Mouse (Mus musculus) limb, embryonic 15.5 days (tissue): Measurements from ENCODE around the gene Tspan7. TPM values are rescaled to one million over a fixed set of nuclear protein-coding genes. Genes with fewer than 3 reads are reported as not detected.

Experiments used
- ATAC-seq: fragments of 200-750 bp; cut with Nextera tagmentation; 2 replicates; pipeline ENCODE4 v1.8.0; 2017; ENCODE audit warnings: low read depth, moderate TSS enrichment; ENCODE audit not compliant: insufficient number of reproducible peaks, low FRiP score, low TSS enrichment
- H3K27ac ChIP-seq: fragments of 300-500 bp; sonication (generic); 2 replicates; pipeline ENCODE4 v1.5.1; 2015; ENCODE audit warnings: moderate library complexity, mild to moderate bottlenecking, inconsistent platforms
- H3K27me3 ChIP-seq: fragments of 300-500 bp; sonication (generic); 2 replicates; pipeline ENCODE4 v1.6.1; 2015; ENCODE audit warnings: inconsistent platforms
- H3K36me3 ChIP-seq: fragments of 300-500 bp; sonication (generic); 2 replicates; pipeline ENCODE4 v1.6.1; 2015; ENCODE audit warnings: inconsistent platforms
- H3K4me1 ChIP-seq: fragments of 300-500 bp; sonication (generic); 2 replicates; pipeline ENCODE4 v1.6.1; 2015; ENCODE audit warnings: inconsistent platforms
- H3K4me2 ChIP-seq: fragments of 300-500 bp; sonication (generic); 2 replicates; pipeline ENCODE4 v1.6.1; 2015; ENCODE audit warnings: mild to moderate bottlenecking, inconsistent platforms
- H3K4me3 ChIP-seq: fragments of 300-500 bp; sonication (generic); 2 replicates; pipeline ENCODE4 v1.5.1; 2015; ENCODE audit warnings: mild to moderate bottlenecking, inconsistent platforms
- H3K9ac ChIP-seq: fragments of 300-500 bp; sonication (generic); 2 replicates; pipeline ENCODE4 v1.6.1; 2015; ENCODE audit warnings: inconsistent platforms
- H3K9me3 ChIP-seq: fragments of 300-500 bp; sonication (generic); 2 replicates; pipeline ENCODE4 v1.6.1; 2016; ENCODE audit warnings: inconsistent platforms
- WGBS: fragments of 180-500 bp; shearing (Covaris S2); methylation state at CpG from one replicate; pipeline ENCODE4 v1.1.7; 2015; 5-methylcytosine and 5-hydroxymethylcytosine counted together
- polyA plus RNA-seq: library from polyadenylated mRNA; unstranded; fragments of >200 nt; fragmentation: Nextera tagmentation; extraction: Ambion mirVana; gene quantifications from 2 replicates; pipeline ENCODE4 v1.2.1, GENCODE M21; 2015

Tspan7 gene
- 70.9 and 84.0 TPM in 2 replicates for polyA plus RNA-seq

DNA sequence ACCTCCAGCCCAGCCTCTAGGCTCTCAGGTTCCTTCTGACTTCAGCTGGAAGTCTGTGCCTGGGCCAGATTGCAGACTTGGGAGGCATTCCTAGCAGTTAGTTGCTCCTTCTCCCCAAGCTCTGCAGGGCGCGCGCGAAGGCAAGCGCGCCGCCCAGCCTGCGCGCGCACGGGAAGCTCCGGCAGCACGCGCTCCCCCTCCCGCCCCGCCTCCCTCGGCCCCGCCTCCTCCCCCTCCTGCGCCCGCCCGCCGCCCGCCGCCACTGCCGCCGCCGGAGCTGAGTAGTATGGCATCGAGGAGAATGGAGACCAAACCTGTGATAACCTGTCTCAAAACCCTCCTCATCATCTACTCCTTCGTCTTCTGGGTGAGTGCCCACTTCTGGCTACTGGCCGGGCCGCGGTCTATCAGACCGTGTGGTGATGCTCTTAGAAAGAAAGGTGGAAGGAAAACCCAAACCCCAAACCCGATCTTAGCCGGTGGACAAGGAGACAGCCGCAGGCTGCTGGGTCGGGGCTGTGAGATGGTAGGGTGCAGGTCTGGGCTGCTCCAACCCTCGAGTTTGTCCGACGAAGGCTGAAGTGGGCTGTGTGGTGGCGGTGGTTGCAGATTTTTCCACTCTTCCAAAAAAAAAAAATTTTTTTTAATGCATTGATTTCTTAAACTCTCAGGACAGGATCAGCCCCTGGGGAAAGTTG lies at the start of gene Tspan7:
Tspan7 (plus strand) TSS at position 287 of the 698 bp plus-strand sequence.
- Histone ChIP-seq H3K4me1 (no peaks in the 10 kb centered on the region), H3K9ac (peak within 1 kb of the TSS; percentile 28; the same call in 1 of the 2 replicates), H3K4me3 (peak within 1 kb of the TSS; percentile 50), H3K9me3 (no peaks in the 10 kb centered on the region), H3K27ac (no peak within 1 kb of the TSS; the same call in 1 of the 2 replicates), H3K36me3 (no peaks in the 10 kb centered on the region), H3K27me3 (no peaks in the 10 kb centered on the region), H3K4me2 (peak within 1 kb of the TSS; percentile 59)
- 0 out of 2 replicates have a peak, but pooled peaks have one; percentile 52 for ATAC-seq
- whole genome bisulfite sequencing, result 27% methylated on average over 32 of the region's 41 CpGs

DNA sequence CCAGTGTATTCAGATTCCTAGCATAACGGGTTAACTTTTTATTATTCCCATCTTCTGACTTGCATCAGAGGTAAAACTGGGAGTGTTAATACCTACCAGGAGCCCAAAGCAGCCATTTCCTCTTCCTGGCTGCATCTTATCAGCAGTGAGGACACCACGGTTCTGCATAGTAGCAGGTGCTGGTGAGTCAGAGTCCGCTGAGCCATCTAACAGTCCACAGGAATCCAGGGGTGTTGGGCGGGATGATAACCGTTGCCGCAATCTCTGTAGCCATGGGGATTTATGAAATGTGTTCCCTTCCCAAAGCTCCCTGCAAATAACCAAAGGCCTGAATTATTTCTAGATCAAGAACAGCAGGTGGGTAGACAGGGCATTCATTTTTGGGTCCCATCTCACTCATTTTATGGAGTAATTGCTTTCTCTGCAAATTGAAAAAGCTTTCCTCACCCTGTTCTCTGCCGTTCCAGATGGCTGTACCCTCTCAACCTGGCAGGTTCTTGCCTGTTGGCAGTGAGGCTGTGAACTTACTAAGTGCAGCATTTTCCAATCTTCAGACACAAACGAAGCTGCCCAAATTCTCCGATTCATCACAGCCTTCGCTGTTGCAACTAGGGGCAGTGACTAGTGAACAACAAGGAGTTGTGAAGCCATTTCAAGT lies 35.5 kb upstream of the Tspan7 start:
- H3K27ac ChIP-seq, result no peak overlapping the region
- no peak for ATAC-seq
- H3K36me3 ChIP-seq, result no peaks in the 10 kb centered on the region
- WGBS, result 81% methylated on average over 10 of the region's 10 CpGs
- no peak overlapping the region for H3K9ac ChIP-seq
- no peaks in the 10 kb centered on the region for H3K27me3 ChIP-seq
- H3K4me3 ChIP-seq, result no peak overlapping the region
- no peaks in the 10 kb centered on the region for H3K9me3 ChIP-seq
- H3K4me1 ChIP-seq, result no peaks in the 10 kb centered on the region
- no peak overlapping the region for H3K4me2 ChIP-seq

DNA sequence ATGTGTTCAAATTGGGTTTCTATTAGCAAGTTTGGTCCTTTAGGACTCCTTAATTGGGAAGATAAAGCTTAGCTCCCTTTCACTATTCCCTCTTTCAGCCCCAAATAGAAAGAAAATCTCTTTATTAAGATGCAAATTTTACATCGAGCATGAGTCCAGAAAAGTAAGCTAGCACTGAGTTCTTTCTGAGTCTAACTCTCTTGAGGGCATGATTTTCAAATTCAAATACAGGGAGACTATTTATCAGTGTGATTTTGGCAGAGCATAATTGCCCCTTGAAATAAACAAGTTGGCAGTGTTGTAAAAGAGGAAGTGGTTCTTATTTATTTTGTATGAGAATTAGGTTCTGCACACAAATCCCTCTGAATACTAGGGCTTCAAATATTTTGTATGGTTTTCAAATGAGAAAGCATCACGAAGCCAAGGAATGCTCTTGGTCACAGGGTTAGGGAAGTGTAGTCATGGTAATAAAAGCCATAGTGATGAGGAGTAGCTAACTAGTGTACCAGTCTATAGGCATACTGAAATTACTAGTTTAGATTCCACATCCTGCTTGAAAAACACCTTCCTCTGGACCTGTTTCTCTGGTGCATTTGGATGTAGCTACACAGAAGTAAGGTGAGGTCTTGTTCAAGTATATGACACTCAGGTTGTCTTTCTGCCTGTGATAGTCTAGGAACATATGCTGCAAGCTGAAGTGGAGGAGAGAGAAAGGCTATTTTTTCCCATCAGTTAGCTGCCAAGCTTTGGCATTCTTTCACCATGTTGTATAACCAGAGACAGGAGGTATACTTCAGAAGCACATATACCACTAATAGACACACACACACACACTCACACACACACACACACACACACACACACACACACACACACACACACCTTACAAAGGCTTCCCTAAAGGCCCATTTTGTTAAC lies 34.6 kb upstream of the Tspan7 start:
- no peaks in the 10 kb centered on the region for H3K9me3 ChIP-seq
- no peaks in the 10 kb centered on the region for H3K4me1 ChIP-seq
- H3K27ac ChIP-seq, result no peak overlapping the region
- no peak for ATAC-seq
- 56% methylated on average over 2 of the region's 2 CpGs for WGBS
- no peaks in the 10 kb centered on the region for H3K27me3 ChIP-seq
- no peak overlapping the region for H3K9ac ChIP-seq
- H3K4me2 ChIP-seq, result no peak overlapping the region
- H3K36me3 ChIP-seq, result no peaks in the 10 kb centered on the region
- H3K4me3 ChIP-seq, result no peak overlapping the region

DNA sequence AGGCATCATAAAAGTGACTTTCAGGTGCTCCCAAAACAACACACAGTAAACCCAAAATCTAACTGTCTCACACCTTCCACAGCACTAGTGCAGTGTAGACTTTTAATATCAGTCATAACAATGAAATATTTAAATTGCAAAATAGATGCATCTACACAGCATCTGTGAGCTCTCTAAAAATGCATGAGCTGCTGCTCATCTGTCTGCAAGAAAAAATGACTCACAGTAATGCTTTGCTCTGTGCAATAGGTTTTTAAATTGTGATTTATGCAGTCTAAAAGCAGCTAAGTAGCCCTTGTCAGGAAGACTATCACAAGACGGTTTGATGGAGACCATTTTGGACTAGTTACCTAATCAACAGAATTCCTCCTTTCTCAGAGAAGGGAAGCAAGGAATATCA lies 31.2 kb upstream of the Tspan7 start:
- no peak overlapping the region for H3K9ac ChIP-seq
- no peak overlapping the region for H3K4me3 ChIP-seq
- 42% methylated on average over 1 of the region's 1 CpGs for WGBS
- H3K36me3 ChIP-seq, result no peaks in the 10 kb centered on the region
- ATAC-seq, result no peak
- H3K27ac ChIP-seq, result no peak overlapping the region
- no peaks in the 10 kb centered on the region for H3K4me1 ChIP-seq
- no peaks in the 10 kb centered on the region for H3K9me3 ChIP-seq
- no peaks in the 10 kb centered on the region for H3K27me3 ChIP-seq
- H3K4me2 ChIP-seq, result no peak overlapping the region

DNA sequence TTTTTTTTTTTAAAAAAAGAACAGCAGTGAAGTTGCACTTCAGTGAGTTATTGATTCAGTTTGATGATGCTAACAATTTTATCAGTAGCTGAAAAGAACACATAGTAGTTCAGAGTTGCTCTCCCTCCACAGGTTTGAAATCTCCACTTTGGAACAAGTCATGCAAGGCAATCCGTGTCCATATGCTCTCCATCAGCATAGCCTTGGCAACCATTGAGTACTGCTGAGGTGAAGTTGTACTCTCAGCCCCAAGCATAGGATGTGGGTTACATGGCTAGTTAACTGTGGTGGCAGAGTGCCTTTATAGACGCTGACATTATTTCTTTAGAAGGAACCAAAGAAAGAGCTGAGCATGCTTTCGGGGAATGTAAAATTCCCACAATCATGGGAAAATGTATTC lies 27.7 kb upstream of the Tspan7 start:
- no peak overlapping the region for H3K4me3 ChIP-seq
- no peak overlapping the region for H3K27ac ChIP-seq
- H3K9ac ChIP-seq, result no peak overlapping the region
- no peaks in the 10 kb centered on the region for H3K9me3 ChIP-seq
- no peaks in the 10 kb centered on the region for H3K27me3 ChIP-seq
- 67% methylated on average over 3 of the region's 3 CpGs for WGBS
- no peak for ATAC-seq
- no peak overlapping the region for H3K4me2 ChIP-seq
- H3K4me1 ChIP-seq, result no peaks in the 10 kb centered on the region
- H3K36me3 ChIP-seq, result no peaks in the 10 kb centered on the region

DNA sequence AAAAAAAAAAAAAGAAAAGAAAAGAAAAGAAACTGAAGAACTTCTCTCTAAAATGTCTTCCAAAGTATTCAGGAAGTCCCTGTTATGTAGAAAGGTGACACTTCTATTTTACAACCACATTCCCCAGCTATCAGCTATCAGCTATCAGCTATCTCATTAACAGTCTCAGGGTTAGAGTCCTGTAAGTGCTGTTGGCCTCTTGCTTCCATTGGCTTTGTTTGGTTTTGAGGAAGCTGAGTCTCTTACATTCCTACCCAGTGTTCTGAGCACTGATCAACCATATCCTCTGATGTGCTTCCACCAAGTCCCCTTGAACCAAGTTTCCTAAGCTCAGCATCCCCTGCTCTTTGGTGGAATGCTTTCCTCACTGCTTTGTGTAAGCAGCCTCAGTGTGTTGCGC lies 7.9 kb upstream of the Tspan7 start:
- ATAC-seq, result no peak
- Histone ChIP-seq H3K4me2 (no peak overlapping the region), H3K9me3 (no peaks in the 10 kb centered on the region), H3K27me3 (no peaks in the 10 kb centered on the region), H3K4me1 (no peaks in the 10 kb centered on the region), H3K27ac (no peak overlapping the region), H3K9ac (no peak overlapping the region), H3K36me3 (no peaks in the 10 kb centered on the region), H3K4me3 (no peak overlapping the region)
- 94% methylated on average over 1 of the region's 1 CpGs for WGBS

DNA sequence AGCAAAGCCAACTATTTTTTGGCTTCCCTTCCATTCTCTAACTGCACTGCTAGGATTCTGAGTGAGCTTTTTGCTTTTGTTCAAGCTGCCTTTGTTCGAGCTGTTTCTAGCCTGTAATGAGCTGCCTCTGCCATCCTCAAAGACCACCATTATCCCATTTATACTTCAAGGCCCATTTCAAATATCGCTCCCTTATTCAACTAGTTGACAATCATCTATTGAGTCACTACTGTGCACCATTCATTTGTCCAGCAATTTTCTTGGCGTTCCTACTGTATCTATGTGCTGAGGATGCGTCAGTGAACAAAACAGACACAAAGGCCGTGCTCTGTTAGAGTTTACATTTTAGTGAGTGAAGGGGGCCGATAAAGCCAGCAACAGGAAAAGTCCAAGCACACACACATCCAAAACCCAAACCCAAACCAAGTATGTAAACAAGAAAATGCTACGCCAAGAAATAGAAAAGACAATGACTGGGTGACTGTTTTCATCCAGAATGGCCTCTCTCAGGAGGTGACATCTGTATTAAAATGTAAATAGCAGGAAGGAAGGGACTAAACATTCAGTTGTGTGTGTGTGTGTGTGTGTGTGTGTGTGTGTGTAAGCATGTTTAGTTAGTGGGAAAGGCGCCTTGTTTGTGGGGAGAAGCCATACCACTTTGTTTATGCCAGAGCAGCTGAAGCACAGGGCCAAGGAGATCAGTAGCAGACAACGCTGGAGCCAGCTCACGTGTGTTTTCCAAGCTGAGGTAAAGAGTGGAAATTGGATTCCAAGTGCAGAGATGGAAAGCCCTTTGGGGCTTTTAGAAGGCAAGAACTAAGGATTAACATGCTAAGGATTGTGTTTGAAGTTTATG lies 5.7 kb upstream of the Tspan7 start:
- H3K27ac ChIP-seq, result no peak overlapping the region
- no peaks in the 10 kb centered on the region for H3K9me3 ChIP-seq
- 83% methylated on average over 10 of the region's 10 CpGs for WGBS
- no peak overlapping the region for H3K4me3 ChIP-seq
- no peak overlapping the region for H3K4me2 ChIP-seq
- H3K27me3 ChIP-seq, result no peaks in the 10 kb centered on the region
- ATAC-seq, result no peak
- no peaks in the 10 kb centered on the region for H3K4me1 ChIP-seq
- no peaks in the 10 kb centered on the region for H3K36me3 ChIP-seq
- H3K9ac ChIP-seq, result no peak overlapping the region

DNA sequence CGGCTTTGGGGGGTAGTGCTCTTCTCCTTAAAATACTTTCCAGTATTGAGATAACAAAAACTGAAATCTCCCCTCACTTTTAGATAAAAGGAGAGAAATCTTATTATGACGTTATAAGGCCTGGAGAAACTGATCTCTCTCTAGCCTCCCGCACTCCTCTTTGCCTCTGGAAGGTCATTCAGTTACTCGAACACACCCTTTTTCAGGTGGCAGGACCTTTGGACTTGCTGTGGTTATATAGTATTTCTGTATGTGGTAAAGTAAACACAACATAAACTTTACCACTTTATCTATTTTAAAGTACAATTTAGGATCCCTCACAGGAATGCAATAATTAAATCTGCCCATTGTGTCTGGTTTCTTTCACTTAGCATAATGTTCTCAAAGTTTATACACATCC lies 5.0 kb upstream of the Tspan7 start:
- Histone ChIP-seq H3K4me3 (no peak overlapping the region), H3K27me3 (no peaks in the 10 kb centered on the region), H3K27ac (no peak overlapping the region), H3K4me1 (no peaks in the 10 kb centered on the region), H3K4me2 (no peak overlapping the region), H3K9me3 (no peaks in the 10 kb centered on the region), H3K9ac (no peak overlapping the region), H3K36me3 (no peaks in the 10 kb centered on the region)
- 84% methylated on average over 4 of the region's 4 CpGs for WGBS
- ATAC-seq, result no peak

DNA sequence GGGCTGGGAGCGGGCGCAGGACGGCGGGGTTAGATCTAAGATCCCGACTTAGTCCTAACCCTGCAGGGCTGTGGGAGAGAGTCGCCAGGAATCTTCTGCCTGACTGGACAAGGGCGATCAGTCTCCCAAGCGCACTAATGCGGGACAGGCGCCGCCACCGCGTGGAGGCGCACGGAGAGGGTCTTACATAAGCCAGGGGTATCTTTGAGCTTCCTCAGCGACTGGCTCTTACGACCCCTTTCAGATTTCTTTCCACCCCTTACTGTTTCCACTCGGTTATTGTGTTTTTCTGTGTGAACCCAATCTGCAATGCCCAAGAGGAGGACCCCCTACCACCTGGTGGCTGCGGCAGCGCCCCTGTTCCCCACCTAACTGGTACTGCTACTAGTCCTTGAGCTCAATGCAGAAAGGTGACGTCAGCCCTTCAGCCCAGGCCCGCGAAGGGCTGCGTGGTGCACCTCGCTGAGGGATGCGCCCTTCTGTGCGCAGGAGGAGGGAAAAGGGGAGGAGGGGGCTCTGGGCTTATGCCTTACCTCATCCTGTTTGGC lies 780 bp downstream of the Tspan7 start:
- no peak overlapping the region for H3K27ac ChIP-seq
- no peak for ATAC-seq
- WGBS, result 22% methylated on average over 27 of the region's 27 CpGs

DNA sequence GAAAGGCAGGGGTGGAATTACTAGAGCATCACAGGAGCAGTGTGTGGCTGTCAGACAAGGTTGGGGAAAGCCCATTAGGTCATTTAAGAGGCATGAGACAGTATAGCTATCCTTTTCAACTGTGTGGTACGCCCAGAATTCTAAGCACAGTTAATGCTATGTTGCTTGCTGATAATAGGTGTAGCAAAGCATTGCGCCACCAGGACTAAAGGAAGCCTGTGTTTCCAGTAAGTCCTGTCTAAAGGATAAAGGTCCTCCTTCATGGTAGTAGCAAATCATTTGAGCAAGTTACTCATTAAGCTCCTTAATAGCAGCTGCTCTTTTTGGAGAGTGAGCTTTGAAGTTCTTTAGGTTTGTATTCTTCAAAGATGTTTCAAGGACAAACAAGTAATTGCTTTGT lies 13.6 kb downstream of the Tspan7 start:
- Histone ChIP-seq H3K9me3 (no peaks in the 10 kb centered on the region), H3K36me3 (no peaks in the 10 kb centered on the region), H3K27me3 (no peaks in the 10 kb centered on the region), H3K4me1 (no peaks in the 10 kb centered on the region), H3K4me3 (no peak overlapping the region), H3K27ac (no peak overlapping the region), H3K4me2 (no peak overlapping the region), H3K9ac (no peak overlapping the region)
- no peak for ATAC-seq
- 81% methylated on average over 2 of the region's 2 CpGs for WGBS

More for the DNA sequence above, 780 bp downstream of the Tspan7 start:
- Histone ChIP-seq H3K4me2 (peak overlapping the region; percentile 59), H3K36me3 (no peaks in the 10 kb centered on the region), H3K4me3 (peak overlapping the region; percentile 50), H3K4me1 (no peaks in the 10 kb centered on the region), H3K27me3 (no peaks in the 10 kb centered on the region), H3K9ac (peak overlapping the region; percentile 28; the same call in 1 of the 2 replicates), H3K9me3 (no peaks in the 10 kb centered on the region)

DNA sequence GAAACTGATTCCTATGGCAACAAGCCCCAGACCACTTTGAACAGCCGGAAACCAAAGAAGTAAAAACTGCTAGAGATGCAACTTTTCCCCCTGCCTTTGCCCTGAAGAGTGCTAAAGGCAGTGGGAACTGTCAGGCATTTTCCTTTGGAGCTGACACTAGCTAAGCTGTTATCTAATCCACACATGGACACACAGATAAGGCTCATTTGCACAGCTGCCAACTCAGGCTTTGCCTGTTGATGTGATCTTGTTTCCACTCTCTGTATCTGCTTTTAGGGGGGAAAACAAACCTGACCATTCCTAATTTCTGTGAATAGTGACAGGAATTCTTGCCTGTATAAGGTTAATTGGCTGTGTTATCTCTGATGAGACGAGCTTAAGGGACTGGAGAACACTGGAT lies 17.7 kb downstream of the Tspan7 start:
- Histone ChIP-seq H3K27me3 (no peaks in the 10 kb centered on the region), H3K4me1 (no peaks in the 10 kb centered on the region)
- 63% methylated on average over 2 of the region's 2 CpGs for WGBS

More for the DNA sequence above, 17.7 kb downstream of the Tspan7 start:
- Histone ChIP-seq H3K36me3 (no peaks in the 10 kb centered on the region), H3K4me2 (no peak overlapping the region), H3K9ac (no peak overlapping the region), H3K9me3 (no peaks in the 10 kb centered on the region), H3K27ac (no peak overlapping the region), H3K4me3 (no peak overlapping the region)
- no peak for ATAC-seq
